Mouse (Mus musculus) embryonic facial prominence, embryonic 11.5 days (tissue): Measurements from ENCODE around the gene Cryga. TPM values are rescaled to one million over a fixed set of nuclear protein-coding genes. Genes with fewer than 3 reads are reported as not detected.
"Not testable (repeated sequence)": the region's sequence is repeated elsewhere in the genome, so short reads cannot be mapped to it uniquely, and the experiment has no call there.

Experiments
- ATAC-seq: fragments of 200-750 bp; cut with Nextera tagmentation; replicated peaks from 2 replicates; pipeline ENCODE4 v1.8.0; 2017; ENCODE audit warnings: low read depth; ENCODE audit not compliant: insufficient number of reproducible peaks, low FRiP score, low TSS enrichment
- DNase-seq: peaks from one replicate; pipeline ENCODE4 v3.0.0-alpha.2; 2015; ENCODE audit warnings: low spot score
- H3K27ac ChIP-seq: fragments of 300-500 bp; sonication (generic); replicated peaks from 2 replicates; pipeline ENCODE4 v1.5.1; 2014; ENCODE audit warnings: mild to moderate bottlenecking, low read depth, low read length, control low read depth
- H3K27me3 ChIP-seq: fragments of 300-500 bp; sonication (generic); 2 replicates; pipeline ENCODE4 v1.6.1; 2014; ENCODE audit warnings: mild to moderate bottlenecking, low read length, moderate library complexity, mixed read lengths; ENCODE audit not compliant: control insufficient read depth, insufficient read depth
- H3K36me3 ChIP-seq: fragments of 300-500 bp; sonication (generic); replicated peaks from 2 replicates; pipeline ENCODE4 v1.6.1; 2014; ENCODE audit warnings: low read depth, mild to moderate bottlenecking, low read length, moderate library complexity, mixed read lengths; ENCODE audit not compliant: control insufficient read depth, insufficient read depth
- H3K4me1 ChIP-seq: fragments of 300-500 bp; sonication (generic); 2 replicates; pipeline ENCODE4 v1.6.1; 2014; ENCODE audit warnings: low read length, mixed read lengths; ENCODE audit not compliant: control insufficient read depth, insufficient read depth
- H3K4me2 ChIP-seq: fragments of 300-500 bp; sonication (generic); 2 replicates; pipeline ENCODE4 v1.6.1; 2014; ENCODE audit warnings: low read depth, mild to moderate bottlenecking, control low read depth, low read length, moderate library complexity
- H3K4me3 ChIP-seq: fragments of 300-500 bp; sonication (generic); 2 replicates; pipeline ENCODE4 v1.5.1; 2014; ENCODE audit warnings: low read depth, low read length, control low read depth
- H3K9ac ChIP-seq: fragments of 300-500 bp; sonication (generic); replicated peaks from 2 replicates; pipeline ENCODE4 v1.6.1; 2014; ENCODE audit warnings: mild to moderate bottlenecking, control low read depth, low read length
- H3K9me3 ChIP-seq: fragments of 300-500 bp; sonication (generic); replicated peaks from 2 replicates; pipeline ENCODE4 v1.6.1; 2016; ENCODE audit warnings: mild to moderate bottlenecking, low read length, inconsistent platforms, mixed read lengths; ENCODE audit not compliant: control insufficient read depth
- WGBS: fragments of 180-500 bp; shearing (Covaris S2); extraction: QIAGEN DNeasy Blood & Tissue Kit; methylation state at CpG from one replicate; pipeline ENCODE4 v1.1.7; 2014; 5-methylcytosine and 5-hydroxymethylcytosine counted together
- polyA plus RNA-seq: library from polyadenylated mRNA; unstranded; fragments of >200 nt; fragmentation: Nextera tagmentation; extraction: Ambion mirVana; gene quantifications from 2 replicates; pipeline ENCODE4 v1.2.1, GENCODE M21; 2014

The Cryga gene
- polyA plus RNA-seq, 1 experiment from 2014 or later, result not detected

- no peak for DNase-seq
- no peaks in the 10 kb centered on the region for H3K27me3 ChIP-seq
- H3K36me3 ChIP-seq, result no peaks in the 10 kb centered on the region
- H3K9ac ChIP-seq, result no peak overlapping the region
- no peaks in the 10 kb centered on the region for H3K4me1 ChIP-seq
- no peak for ATAC-seq
- no peak overlapping the region for H3K27ac ChIP-seq
- H3K4me3 ChIP-seq, result no peak overlapping the region
- H3K4me2 ChIP-seq, result no peak overlapping the region
- no peaks in the 10 kb centered on the region for H3K9me3 ChIP-seq
- 58% methylated on average over 7 of the region's 7 CpGs for WGBS
Observed at GRCm38 (mm10) chr1:65051696-65052095, 51.5 kb downstream of the Cryga start.

GRCm38 (mm10) chr1:65050952-65051351 is 52.2 kb downstream of the Cryga start, which contains the start of gene Cryge:
Gene Cryge, minus strand, starts transcription at chr1:65051149.
- H3K4me1 ChIP-seq, DNase-seq, H3K9ac ChIP-seq, ATAC-seq, H3K27me3 ChIP-seq, H3K4me3 ChIP-seq, H3K9me3 ChIP-seq, H3K36me3 ChIP-seq, H3K27ac ChIP-seq, H3K4me2 ChIP-seq: not testable (repeated sequence)
- 82% methylated on average over 10 of the region's 12 CpGs for whole genome bisulfite sequencing

Other genes starting within 250 kb of the Cryga start
- 5.2 and 6.0 TPM in 2 replicates for gene Plekhm3, start 146.5 kb downstream of the Cryga start, polyA plus RNA-seq
- gene Akr1cl, start 70.6 kb downstream of the Cryga start, polyA plus RNA-seq, result 0.18 and 1.0 TPM in 2 replicates
- 0.72 and 6.9 TPM in 2 replicates for gene Cryge, start 52.2 kb downstream of the Cryga start, polyA plus RNA-seq
- gene Crygd, start 39.9 kb downstream of the Cryga start, polyA plus RNA-seq, result not detected in 2 replicates
- gene Crygc, start 29.7 kb downstream of the Cryga start, polyA plus RNA-seq, result 1.00 and 9.9 TPM in 2 replicates
- gene Crygb, start 21.1 kb downstream of the Cryga start, polyA plus RNA-seq, result 0.68 TPM in 1 of 2 replicates, not detected in the other
- gene Gm28845, start 16.2 kb upstream of the Cryga start, polyA plus RNA-seq, result not detected in 2 replicates
- 0.32 and 0.45 TPM in 2 replicates for gene D630023F18Rik, start 19.8 kb upstream of the Cryga start, polyA plus RNA-seq
- gene Idh1, start 83.1 kb upstream of the Cryga start, polyA plus RNA-seq, result 260 and 262 TPM in 2 replicates
- 14.8 and 17.3 TPM in 2 replicates for gene Pikfyve, start 83.3 kb upstream of the Cryga start, polyA plus RNA-seq
- 0.22 TPM in 1 of 2 replicates, not detected in the other for gene Pth2r, start 178.7 kb upstream of the Cryga start, polyA plus RNA-seq